Mouse (Mus musculus): ENCODE measurements around the gene Arl8b.

Arl8b gene

GRCm38 (mm10) chr6:108784056-108784455, 1.2 kb downstream of the Arl8b start:
- in situ Hi-C loops (cut with MboI, MseI) = no loop called here

GRCm38 (mm10) chr6:108784796-108785195, 1.9 kb downstream of the Arl8b start:
- in situ Hi-C loops (cut with MboI, MseI) = loop anchor here in 1 of 2 experiments (5.0 kb wide), 1 partner anchor 38 kb away; no protein-coding TSS in a partner anchor

- in situ Hi-C loops (cut with MboI, MseI) = loop anchor here in 1 of 2 experiments (5.0 kb wide), 1 partner anchor 37 kb away; no protein-coding TSS in a partner anchor
Measured at GRCm38 (mm10) chr6:108785551-108785950, 2.7 kb downstream of the Arl8b start.

GRCm38 (mm10) chr6:108791498-108791897, 8.6 kb downstream of the Arl8b start:
- in situ Hi-C loops (cut with MboI, MseI) = no loop called here

GRCm38 (mm10) chr6:108795912-108796311, 13.0 kb downstream of the Arl8b start:
- in situ Hi-C loops (cut with MboI, MseI) = no loop called here

GRCm38 (mm10) chr6:108796706-108797105, 13.8 kb downstream of the Arl8b start:
- in situ Hi-C loops (cut with MboI, MseI) = no loop called here

GRCm38 (mm10) chr6:108805194-108805593, 22.3 kb downstream of the Arl8b start:
- in situ Hi-C loops (cut with MboI, MseI) = loop anchor here (10.0 kb wide), 2 partner anchors 500 to 600 kb away; no protein-coding TSS in a partner anchor

GRCm38 (mm10) chr6:108805871-108806270, 23.0 kb downstream of the Arl8b start:
- in situ Hi-C loops (cut with MboI, MseI) = loop anchor here (10.0 kb wide), 2 partner anchors 499 to 599 kb away; no protein-coding TSS in a partner anchor

- in situ Hi-C loops (cut with MboI, MseI) = loop anchor here (10.0 kb wide), 2 partner anchors 497 to 597 kb away; no protein-coding TSS in a partner anchor
Measured at GRCm38 (mm10) chr6:108807446-108807845, 24.5 kb downstream of the Arl8b start.

GRCm38 (mm10) chr6:108808786-108809185, 25.9 kb downstream of the Arl8b start:
- in situ Hi-C loops (cut with MboI, MseI) = loop anchor here (10.0 kb wide), 2 partner anchors 496 to 596 kb away; no protein-coding TSS in a partner anchor

GRCm38 (mm10) chr6:108810237-108810636, 27.3 kb downstream of the Arl8b start:
- in situ Hi-C loops (cut with MboI, MseI) = no loop called here

- in situ Hi-C loops (cut with MboI, MseI) = no loop called here
Measured at GRCm38 (mm10) chr6:108812134-108812533, 29.2 kb downstream of the Arl8b start.

- in situ Hi-C loops (cut with MboI, MseI) = loop anchor here in 1 of 2 experiments (5.0 kb wide), 1 partner anchor 45 kb away; no protein-coding TSS in a partner anchor
Measured at GRCm38 (mm10) chr6:108817510-108817909, 34.6 kb downstream of the Arl8b start.

- in situ Hi-C loops (cut with MboI, MseI) = loop anchor here in 1 of 2 experiments (5.0 kb wide), 1 partner anchor 38 kb away; no protein-coding TSS in a partner anchor
Measured at GRCm38 (mm10) chr6:108824816-108825545, 42.1 kb downstream of the Arl8b start.

- in situ Hi-C loops (cut with MboI, MseI) = no loop called here
Measured at GRCm38 (mm10) chr6:108826070-108826469, 43.2 kb downstream of the Arl8b start.

GRCm38 (mm10) chr6:108827336-108827920, 44.5 kb downstream of the Arl8b start:
- in situ Hi-C loops (cut with MboI, MseI) = no loop called here

- in situ Hi-C loops (cut with MboI, MseI) = no loop called here
Measured at GRCm38 (mm10) chr6:108828234-108828868, 45.5 kb downstream of the Arl8b start, which contains the start of gene Edem1. Gene Edem1 (plus strand): TSS chr6:108828641.

- in situ Hi-C loops (cut with MboI, MseI) = no loop called here
Measured at GRCm38 (mm10) chr6:108828872-108829271, 46.0 kb downstream of the Arl8b start.

- in situ Hi-C loops (cut with MboI, MseI) = loop anchor here in 1 of 2 experiments (5.0 kb wide), 1 partner anchor 282 kb away; no protein-coding TSS in a partner anchor
Measured at GRCm38 (mm10) chr6:108829386-108830370, 46.8 kb downstream of the Arl8b start.

GRCm38 (mm10) chr6:108832170-108832569, 49.3 kb downstream of the Arl8b start:
- in situ Hi-C loops (cut with MboI, MseI) = loop anchor here in 1 of 2 experiments (5.0 kb wide), 1 partner anchor 285 kb away; no protein-coding TSS in a partner anchor

Data from T-helper 17 cell (primary cell).